Mouse (Mus musculus) adrenal gland, postnatal 25 days (tissue): ENCODE measurements around the gene Flywch1. TPM values are rescaled to one million over a fixed set of nuclear protein-coding genes. Genes with fewer than 3 reads are reported as not detected.

Experiments
- DNase-seq: peaks from one replicate; pipeline ENCODE4 v3.0.0; 2021; ENCODE audit warnings: mixed read lengths
- total RNA-seq: library from RNA; stranded (reverse); gene quantifications from 2 replicates; pipeline ENCODE4 v1.2.3, GENCODE M21; 2021

Flywch1 gene
- total RNA-seq, 1 experiment from 2014 or later: 56.3 TPM

DNA sequence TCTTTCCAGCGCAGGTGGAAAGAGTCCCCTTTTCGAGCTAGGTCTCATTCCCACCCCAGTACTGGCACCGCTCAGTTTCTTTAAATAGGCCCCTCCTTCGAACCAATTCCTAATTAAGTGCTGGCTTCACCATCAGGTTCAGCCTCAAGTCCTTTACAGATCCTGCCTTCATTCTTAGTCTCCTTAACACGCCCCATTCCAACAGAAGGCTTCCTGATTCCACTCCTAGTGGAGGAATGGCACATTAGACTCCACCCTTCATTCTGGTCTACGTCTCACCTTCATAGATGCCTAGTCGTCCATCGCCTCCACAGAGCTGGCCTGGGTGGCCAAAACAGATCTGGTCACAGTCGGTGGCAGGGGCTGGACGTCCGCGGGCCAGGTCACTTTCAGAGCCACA is 28.5 kb downstream of the Flywch1 start:
- DNase-seq: no peak

GRCm38 (mm10) chr17:23742210-23742793 is 29.1 kb downstream of the Flywch1 start:
- DNase-seq: peak; percentile 37

GRCm38 (mm10) chr17:23741359-23742209 is 29.8 kb downstream of the Flywch1 start:
- no peak for DNase-seq

GRCm38 (mm10) chr17:23740598-23741021 is 30.8 kb downstream of the Flywch1 start, which contains the start of gene Paqr4:
Gene Paqr4, minus strand, starts transcription at chr17:23740867.
- DNase-seq: no peak

GRCm38 (mm10) chr17:23740136-23740584 is 31.2 kb downstream of the Flywch1 start:
- DNase-seq: peak; percentile 90

DNA sequence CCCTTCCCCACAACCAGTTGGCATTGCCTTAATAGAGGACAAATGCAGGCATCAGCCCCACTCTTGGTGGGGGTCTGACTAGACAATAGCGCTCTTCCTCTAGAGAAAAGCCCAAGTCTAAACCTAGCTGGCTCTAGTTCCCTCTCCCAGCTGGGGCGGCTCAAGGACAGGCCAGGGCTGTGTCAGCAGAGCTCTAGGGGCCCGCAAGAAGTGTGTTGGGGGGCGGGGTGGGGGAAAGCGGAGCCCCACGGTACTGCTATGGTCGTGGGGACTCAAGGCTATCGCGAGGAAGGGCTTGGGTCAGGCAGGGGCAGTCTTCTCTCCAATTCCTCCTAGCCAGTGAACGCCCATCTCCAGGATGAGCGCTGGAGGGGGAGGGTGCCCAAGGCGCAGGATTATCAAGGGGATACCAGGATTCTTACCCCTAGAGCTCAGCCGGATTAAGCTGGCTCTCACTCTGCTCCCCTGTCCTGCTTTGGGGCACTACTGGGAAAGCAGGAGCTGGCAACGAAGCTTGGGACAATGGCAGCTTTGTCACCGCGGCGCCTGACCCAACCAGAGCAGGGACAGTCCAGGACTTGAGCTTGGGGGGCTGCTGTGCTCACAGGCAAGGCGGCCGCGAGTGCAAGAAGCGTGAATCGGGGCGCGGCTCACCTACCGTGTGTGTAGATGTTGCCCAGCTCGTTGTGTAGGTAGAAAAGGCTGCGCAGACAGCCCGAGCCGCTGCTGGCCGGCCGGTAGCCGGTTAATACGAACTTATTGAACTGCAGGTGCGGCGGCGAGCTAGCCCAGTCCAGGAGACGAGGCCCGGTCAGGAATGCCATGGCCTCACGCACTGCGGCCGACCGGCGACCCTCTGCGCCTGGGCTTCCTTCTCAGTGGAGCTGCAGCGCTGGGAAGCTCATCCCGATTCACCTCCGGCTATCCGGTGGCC is 31.9 kb downstream of the Flywch1 start:
- DNase-seq: no peak

DNA sequence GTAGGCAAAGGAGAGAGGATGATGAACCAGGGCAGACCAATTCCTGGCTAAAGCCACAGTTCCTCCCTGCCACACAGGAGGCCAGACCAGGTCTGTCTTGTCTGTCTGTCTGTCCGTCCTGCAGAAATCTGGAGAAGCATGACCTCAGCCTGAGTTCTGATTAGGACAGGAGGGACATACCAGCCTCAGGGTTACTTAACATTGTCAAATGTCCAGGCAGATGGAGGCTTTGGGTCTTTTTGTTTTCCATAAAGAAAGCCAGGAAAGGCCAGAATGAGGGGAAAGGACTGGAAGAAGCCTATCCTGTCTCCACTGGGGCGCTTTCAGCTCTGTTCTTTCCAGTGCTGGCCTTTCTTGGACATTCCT is 32.6 kb downstream of the Flywch1 start:
- DNase-seq: no peak

DNA sequence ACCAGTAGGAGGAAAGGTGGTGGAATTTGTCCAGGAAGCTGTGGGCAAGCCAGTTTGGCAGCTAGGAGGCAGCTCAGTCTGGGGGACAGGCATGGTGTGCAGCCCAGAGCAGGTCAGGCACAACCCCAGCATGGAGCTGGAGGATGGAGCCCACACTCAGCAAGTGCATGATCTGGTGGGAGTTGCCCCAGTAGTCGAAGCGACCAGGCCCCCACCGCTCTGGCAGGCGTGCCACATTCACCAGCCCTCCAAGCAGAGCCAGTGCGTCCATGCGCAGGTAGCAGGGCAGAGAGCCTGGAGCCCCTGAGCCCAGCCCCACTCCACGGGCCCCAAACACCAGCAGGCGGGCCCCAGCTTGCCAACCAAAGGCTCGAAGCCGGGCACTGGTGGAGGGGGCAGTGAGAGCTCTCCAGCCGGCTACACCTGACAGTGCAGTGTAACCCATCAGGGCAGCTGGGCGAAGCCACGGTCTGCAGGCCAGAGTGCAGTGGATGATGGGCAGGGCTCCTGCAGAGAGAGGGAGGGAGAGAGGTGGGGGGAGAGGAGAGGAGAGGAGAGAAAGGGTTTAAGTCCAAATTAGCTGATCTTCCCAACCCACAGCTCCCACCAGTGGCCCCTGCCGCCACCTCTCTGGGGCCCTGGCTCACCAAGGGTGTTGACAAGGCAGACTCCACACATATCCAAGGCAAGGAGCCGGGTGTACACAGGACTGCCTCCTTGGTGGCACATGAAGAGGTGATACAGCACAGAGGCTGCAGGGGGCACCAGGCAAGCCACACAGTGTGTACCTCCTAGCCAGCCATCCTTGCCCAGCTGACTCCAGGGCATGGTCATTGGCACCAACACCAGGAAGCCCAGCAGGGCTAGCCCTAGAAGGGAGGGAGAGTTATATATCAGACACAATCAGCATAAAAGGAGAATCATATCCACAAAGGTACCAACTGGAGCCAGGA is 33.6 kb downstream of the Flywch1 start:
- no peak for DNase-seq

- DNase-seq: no peak
Measured at GRCm38 (mm10) chr17:23734341-23734740, 37.1 kb downstream of the Flywch1 start.

DNA sequence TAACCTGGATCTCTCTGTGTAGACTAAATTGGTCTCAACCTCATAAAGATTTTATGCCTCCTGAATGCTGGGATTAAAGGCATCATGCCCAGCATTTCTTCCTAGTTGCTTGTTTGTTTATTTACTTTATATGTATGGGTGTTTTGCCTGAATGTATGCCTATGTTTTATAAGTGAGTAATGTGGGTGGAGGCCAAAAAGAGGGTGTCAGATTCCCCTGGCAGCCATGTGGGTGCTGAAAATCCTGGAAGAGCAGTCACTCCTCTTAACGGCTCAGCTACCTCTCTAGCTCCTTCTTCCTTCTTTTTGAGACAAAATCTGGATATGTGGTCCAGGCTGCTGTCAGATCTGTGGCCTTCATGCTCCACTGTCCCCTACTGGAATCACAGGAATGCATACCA is 41.0 kb downstream of the Flywch1 start:
- DNase-seq: no peak

DNA sequence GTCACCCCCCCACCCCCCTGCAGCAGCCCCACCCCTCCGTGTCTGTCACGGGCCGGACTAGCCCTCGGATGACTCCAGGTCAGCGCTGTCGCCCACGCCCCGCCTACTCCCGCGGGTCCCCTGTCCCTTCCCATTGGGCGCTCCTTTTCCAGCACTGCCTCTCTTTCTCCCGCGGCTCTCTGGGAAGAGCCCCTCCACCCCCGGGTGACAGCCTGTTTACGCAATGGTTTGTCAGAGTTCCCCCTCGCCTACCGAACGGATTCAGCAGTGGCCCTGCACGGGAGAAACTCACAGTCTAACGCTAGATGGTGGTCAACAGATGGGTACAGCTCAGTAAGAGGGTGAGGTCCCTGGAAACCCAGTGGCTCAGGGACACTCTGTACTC is 44.7 kb downstream of the Flywch1 start:
- DNase-seq: peak; percentile 80

- DNase-seq: peak; percentile 98
Measured at GRCm38 (mm10) chr17:23725999-23726757, 45.2 kb downstream of the Flywch1 start, which contains the start of gene Pkmyt1. Gene Pkmyt1, plus strand, starts transcription at chr17:23726336.

GRCm38 (mm10) chr17:23725477-23725876 is 45.9 kb downstream of the Flywch1 start:
- no peak for DNase-seq

DNA sequence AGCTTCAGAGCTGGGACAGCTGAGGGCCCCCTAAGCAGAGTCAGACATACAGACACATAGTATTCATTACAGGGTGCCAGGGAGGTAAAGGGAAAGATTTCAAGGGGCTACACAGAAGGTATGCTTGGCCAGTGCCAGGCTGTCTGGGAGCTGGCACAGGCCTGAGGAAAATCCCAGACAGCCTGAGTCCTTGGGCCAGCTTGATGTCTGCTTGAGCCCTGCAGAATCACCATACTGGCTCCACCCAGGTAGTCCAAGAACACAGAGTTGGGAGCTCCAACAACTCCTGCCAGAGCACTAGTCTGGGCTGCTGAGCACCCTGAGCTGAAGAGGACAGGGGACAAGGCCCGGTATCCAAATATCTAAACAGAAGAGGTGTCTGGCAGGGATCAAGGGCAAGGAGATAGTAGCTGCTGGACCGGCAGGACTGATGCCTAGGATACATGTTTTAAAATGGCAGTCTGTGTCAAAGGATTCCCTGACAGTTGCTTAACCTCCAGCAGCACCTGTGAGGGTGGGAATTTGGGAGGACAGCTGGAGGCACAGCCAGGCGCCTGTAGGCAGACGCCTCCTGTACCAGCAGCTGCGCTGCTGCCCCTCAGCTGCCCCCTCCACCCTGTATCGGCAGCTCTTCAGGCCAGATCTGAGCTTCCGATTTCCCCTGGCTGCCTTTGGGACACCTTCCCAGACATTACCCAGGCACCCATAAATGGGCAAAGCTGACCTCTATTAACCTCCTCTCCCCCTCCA is 48.9 kb downstream of the Flywch1 start, which contains the start of gene 1520401A03Rik:
Gene 1520401A03Rik (minus strand): TSS at position 408 of the 750 bp plus-strand sequence.
- no peak for DNase-seq

GRCm38 (mm10) chr17:23721886-23722285 is 49.5 kb downstream of the Flywch1 start:
- DNase-seq: peak; percentile 36

DNA sequence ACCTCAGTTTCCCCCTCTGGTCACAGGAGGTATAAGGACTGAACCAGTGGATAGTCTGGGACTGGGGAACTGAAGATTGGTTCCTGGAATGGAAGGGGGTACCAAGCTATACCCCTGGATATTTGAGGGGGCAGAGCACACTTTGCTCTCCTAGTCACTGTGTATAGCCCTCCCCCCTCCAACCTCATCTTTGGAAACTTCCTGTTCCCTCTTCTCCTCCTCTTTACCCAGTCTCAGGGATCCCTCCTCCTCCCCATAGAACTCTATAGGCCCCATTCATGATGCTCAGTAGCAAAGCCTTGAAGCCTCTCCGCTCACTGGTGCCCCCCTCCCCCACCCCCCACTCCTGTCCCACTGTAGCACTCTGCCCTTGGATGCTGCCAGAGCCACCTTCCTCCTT is 51.9 kb downstream of the Flywch1 start:
- DNase-seq: no peak

- DNase-seq: no peak
Measured at GRCm38 (mm10) chr17:23717003-23717402, 54.4 kb downstream of the Flywch1 start.

DNA sequence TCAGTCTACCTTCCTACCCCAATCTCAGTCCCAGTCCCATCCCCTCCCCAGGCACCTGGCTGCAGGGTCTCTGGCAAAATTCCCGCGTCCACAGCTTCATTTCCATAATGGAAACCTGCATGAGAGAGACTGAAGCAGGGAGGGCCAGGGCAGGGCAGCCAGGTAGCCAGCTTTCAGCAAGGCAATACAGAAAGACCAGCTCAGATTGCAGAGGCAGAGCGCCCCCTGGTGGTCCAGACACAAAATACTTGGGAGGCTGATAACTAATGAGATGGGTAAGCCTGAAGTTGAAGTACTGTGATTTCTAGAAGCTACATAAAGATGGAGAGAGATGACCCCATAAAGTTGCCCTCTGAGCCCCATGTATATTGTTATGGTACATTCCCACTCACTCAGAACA is 65.2 kb downstream of the Flywch1 start:
- DNase-seq: peak; percentile 82

DNA sequence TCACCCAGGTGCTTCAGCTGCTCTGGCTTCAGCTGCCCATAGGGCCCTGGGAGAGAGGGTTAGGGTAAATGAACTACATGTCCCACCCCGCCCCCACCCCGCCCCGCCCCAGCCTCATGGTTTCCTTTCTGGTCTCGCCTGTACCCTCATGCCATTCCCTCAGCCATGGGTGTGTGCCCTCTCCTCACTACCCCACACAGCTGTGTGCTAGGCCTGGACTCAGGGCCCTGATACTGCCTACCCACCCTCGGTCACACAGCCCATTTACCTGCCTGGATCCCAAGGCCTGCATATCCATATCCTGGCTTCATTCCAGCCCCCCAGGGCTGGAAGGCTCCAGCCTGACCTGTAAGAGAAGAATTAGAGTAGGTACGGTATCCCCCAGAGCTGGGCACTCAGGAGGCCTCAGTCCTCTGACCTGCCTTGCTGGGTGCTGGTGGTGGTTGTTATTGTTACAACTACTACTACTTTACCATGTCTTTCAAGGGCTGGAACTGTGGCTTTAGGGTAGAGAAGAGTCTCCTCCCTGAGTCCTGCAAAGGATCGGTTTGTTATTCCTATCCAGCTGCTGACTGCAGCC is 65.8 kb downstream of the Flywch1 start:
- no peak for DNase-seq
